Mouse (Mus musculus) liver, embryonic 15.5 days (tissue): Measurements from ENCODE around the gene Gpr1. TPM values are rescaled to one million over a fixed set of nuclear protein-coding genes. Genes with fewer than 3 reads are reported as not detected.

Experiments used
- ATAC-seq: fragments of 200-750 bp; cut with Nextera tagmentation; 2 replicates; pipeline ENCODE4 v1.8.0; 2017; ENCODE audit warnings: moderate number of reproducible peaks, mild to moderate bottlenecking, moderate library complexity; ENCODE audit not compliant: insufficient read depth
- H3K27ac ChIP-seq: fragments of 300-500 bp; sonication (generic); replicated peaks from 2 replicates; pipeline ENCODE4 v1.5.1; 2015; ENCODE audit warnings: mild to moderate bottlenecking, inconsistent platforms
- H3K27me3 ChIP-seq: fragments of 300-500 bp; sonication (generic); 2 replicates; pipeline ENCODE4 v1.6.1; 2015; ENCODE audit warnings: mild to moderate bottlenecking, inconsistent platforms
- H3K36me3 ChIP-seq: fragments of 300-500 bp; sonication (generic); replicated peaks from 2 replicates; pipeline ENCODE4 v1.6.1; 2015; ENCODE audit warnings: moderate library complexity, mild to moderate bottlenecking, inconsistent platforms
- H3K4me1 ChIP-seq: fragments of 300-500 bp; sonication (generic); replicated peaks from 2 replicates; pipeline ENCODE4 v1.6.1; 2015; ENCODE audit warnings: inconsistent platforms
- H3K4me2 ChIP-seq: fragments of 300-500 bp; sonication (generic); 2 replicates; pipeline ENCODE4 v1.6.1; 2015; ENCODE audit warnings: moderate library complexity, mild to moderate bottlenecking, inconsistent platforms
- H3K4me3 ChIP-seq: fragments of 300-500 bp; sonication (generic); replicated peaks from 2 replicates; pipeline ENCODE4 v1.5.1; 2015; ENCODE audit warnings: mild to moderate bottlenecking, inconsistent platforms
- H3K9ac ChIP-seq: fragments of 300-500 bp; sonication (generic); 2 replicates; pipeline ENCODE4 v1.6.1; 2015; ENCODE audit warnings: moderate library complexity, mild to moderate bottlenecking, inconsistent platforms
- H3K9me3 ChIP-seq: fragments of 300-500 bp; sonication (generic); replicated peaks from 2 replicates; pipeline ENCODE4 v1.6.1; 2016; ENCODE audit warnings: inconsistent platforms
- whole genome bisulfite sequencing: fragments of 180-500 bp; shearing (Covaris S2); methylation state at CpG from one replicate; pipeline ENCODE4 v1.1.7; 2015; ENCODE audit warnings: mixed read lengths; ENCODE audit not compliant: insufficient replicate concordance; 5-methylcytosine and 5-hydroxymethylcytosine counted together
- polyA plus RNA-seq: library from polyadenylated mRNA; unstranded; fragments of >200 nt; fragmentation: Nextera tagmentation; extraction: Ambion mirVana; gene quantifications from 2 replicates; pipeline ENCODE4 v1.2.1, GENCODE M21; 2015

The Gpr1 gene
- polyA plus RNA-seq, 1 experiment from 2014 or later = 0.08 TPM

GRCm38 (mm10) chr1:63249261-63249660 is 34.9 kb upstream of the Gpr1 start:
- Histone ChIP-seq H3K36me3 (no peaks in the 10 kb centered on the region), H3K27ac (no peak overlapping the region), H3K4me1 (no peaks in the 10 kb centered on the region), H3K4me2 (no peak overlapping the region), H3K9me3 (no peaks in the 10 kb centered on the region), H3K9ac (no peak overlapping the region), H3K27me3 (peaks cover 97% of the 10 kb centered on the region), H3K4me3 (no peak overlapping the region)
- WGBS = 27% methylated on average over 4 of the region's 4 CpGs
- no peak for ATAC-seq

- no peak for ATAC-seq
- Histone ChIP-seq H3K4me2 (no peak overlapping the region), H3K27me3 (peaks cover 98% of the 10 kb centered on the region), H3K4me3 (no peak overlapping the region), H3K9ac (no peak overlapping the region), H3K27ac (no peak overlapping the region), H3K4me1 (no peaks in the 10 kb centered on the region), H3K36me3 (no peaks in the 10 kb centered on the region), H3K9me3 (no peaks in the 10 kb centered on the region)
- WGBS = 4% methylated on average over 44 of the region's 44 CpGs
Observed at GRCm38 (mm10) chr1:63248360-63248851, 34.1 kb upstream of the Gpr1 start.

GRCm38 (mm10) chr1:63247831-63248359 is 33.6 kb upstream of the Gpr1 start:
- Histone ChIP-seq H3K9me3 (no peaks in the 10 kb centered on the region), H3K36me3 (no peaks in the 10 kb centered on the region), H3K27ac (no peak overlapping the region), H3K9ac (no peak overlapping the region), H3K27me3 (peaks cover 93% of the 10 kb centered on the region), H3K4me3 (no peak overlapping the region), H3K4me1 (no peaks in the 10 kb centered on the region), H3K4me2 (no peak overlapping the region)
- ATAC-seq = no peak
- under 1% methylated on average over 18 of the region's 18 CpGs for WGBS

- ATAC-seq = no peak
- 2% methylated on average over 16 of the region's 16 CpGs for WGBS
- H3K9ac ChIP-seq = no peak overlapping the region
- no peaks in the 10 kb centered on the region for H3K36me3 ChIP-seq
- H3K4me1 ChIP-seq = no peaks in the 10 kb centered on the region
- peaks cover 84% of the 10 kb centered on the region for H3K27me3 ChIP-seq
- no peaks in the 10 kb centered on the region for H3K9me3 ChIP-seq
- H3K27ac ChIP-seq = no peak overlapping the region
- H3K4me2 ChIP-seq = no peak overlapping the region
- no peak overlapping the region for H3K4me3 ChIP-seq
Observed at GRCm38 (mm10) chr1:63246862-63247521, 32.6 kb upstream of the Gpr1 start.

- H3K9me3 ChIP-seq = no peaks in the 10 kb centered on the region
- no peak overlapping the region for H3K4me3 ChIP-seq
- no peak for ATAC-seq
- H3K27me3 ChIP-seq = peaks cover 52% of the 10 kb centered on the region
- H3K9ac ChIP-seq = no peak overlapping the region
- no peaks in the 10 kb centered on the region for H3K4me1 ChIP-seq
- no peak overlapping the region for H3K27ac ChIP-seq
- 36% methylated on average over 4 of the region's 4 CpGs for WGBS
- no peak overlapping the region for H3K4me2 ChIP-seq
- H3K36me3 ChIP-seq = no peaks in the 10 kb centered on the region
Observed at GRCm38 (mm10) chr1:63243854-63244253, 29.5 kb upstream of the Gpr1 start.

- WGBS = 68% methylated on average over 8 of the region's 8 CpGs
- Histone ChIP-seq H3K27me3 (peaks cover 11% of the 10 kb centered on the region), H3K27ac (no peak overlapping the region), H3K9ac (no peak overlapping the region), H3K36me3 (no peaks in the 10 kb centered on the region), H3K4me1 (no peaks in the 10 kb centered on the region), H3K9me3 (no peaks in the 10 kb centered on the region), H3K4me3 (no peak overlapping the region), H3K4me2 (no peak overlapping the region)
- ATAC-seq = no peak
Observed at GRCm38 (mm10) chr1:63239751-63240150, 25.4 kb upstream of the Gpr1 start.

- no peak overlapping the region for H3K9ac ChIP-seq
- H3K4me2 ChIP-seq = no peak overlapping the region
- H3K27me3 ChIP-seq = peaks cover 8% of the 10 kb centered on the region
- WGBS = 46% methylated on average over 4 of the region's 4 CpGs
- H3K27ac ChIP-seq = no peak overlapping the region
- H3K36me3 ChIP-seq = no peaks in the 10 kb centered on the region
- no peaks in the 10 kb centered on the region for H3K9me3 ChIP-seq
- no peak overlapping the region for H3K4me3 ChIP-seq
- H3K4me1 ChIP-seq = no peaks in the 10 kb centered on the region
- ATAC-seq = no peak
Observed at GRCm38 (mm10) chr1:63239305-63239704, 25.0 kb upstream of the Gpr1 start.

- Histone ChIP-seq H3K9ac (no peak overlapping the region), H3K4me1 (no peaks in the 10 kb centered on the region), H3K36me3 (no peaks in the 10 kb centered on the region), H3K27me3 (no peaks in the 10 kb centered on the region), H3K9me3 (no peaks in the 10 kb centered on the region), H3K27ac (no peak overlapping the region), H3K4me2 (no peak overlapping the region), H3K4me3 (no peak overlapping the region)
- ATAC-seq = no peak
- WGBS = 30% methylated on average over 5 of the region's 5 CpGs
Observed at GRCm38 (mm10) chr1:63237371-63237770, 23.0 kb upstream of the Gpr1 start.

GRCm38 (mm10) chr1:63227241-63227640 is 12.9 kb upstream of the Gpr1 start:
- Histone ChIP-seq H3K27ac (no peak overlapping the region), H3K27me3 (no peaks in the 10 kb centered on the region), H3K4me2 (no peak overlapping the region), H3K9me3 (no peaks in the 10 kb centered on the region), H3K9ac (no peak overlapping the region), H3K4me1 (no peaks in the 10 kb centered on the region), H3K4me3 (no peak overlapping the region), H3K36me3 (no peaks in the 10 kb centered on the region)
- no peak for ATAC-seq
- WGBS = 59% methylated on average over 5 of the region's 5 CpGs

GRCm38 (mm10) chr1:63225890-63226289 is 11.5 kb upstream of the Gpr1 start:
- Histone ChIP-seq H3K9ac (no peak overlapping the region), H3K9me3 (no peaks in the 10 kb centered on the region), H3K27me3 (no peaks in the 10 kb centered on the region), H3K4me1 (no peaks in the 10 kb centered on the region), H3K36me3 (no peaks in the 10 kb centered on the region), H3K4me3 (no peak overlapping the region), H3K4me2 (no peak overlapping the region), H3K27ac (no peak overlapping the region)
- WGBS = 26% methylated on average over 7 of the region's 7 CpGs
- ATAC-seq = no peak

GRCm38 (mm10) chr1:63225009-63225408 is 10.7 kb upstream of the Gpr1 start:
- Histone ChIP-seq H3K36me3 (no peaks in the 10 kb centered on the region), H3K4me2 (no peak overlapping the region), H3K4me3 (no peak overlapping the region), H3K27me3 (no peaks in the 10 kb centered on the region), H3K9ac (no peak overlapping the region), H3K27ac (no peak overlapping the region), H3K9me3 (no peaks in the 10 kb centered on the region), H3K4me1 (no peaks in the 10 kb centered on the region)
- WGBS = 23% methylated on average over 4 of the region's 4 CpGs
- ATAC-seq = peak; percentile 49; the same call in 1 of the 2 replicates

- WGBS = 71% methylated on average over 4 of the region's 4 CpGs
- no peak overlapping the region for H3K4me2 ChIP-seq
- H3K4me3 ChIP-seq = no peak overlapping the region
- H3K36me3 ChIP-seq = no peaks in the 10 kb centered on the region
- H3K9ac ChIP-seq = no peak overlapping the region
- 0 out of 2 replicates have a peak, but pooled peaks cover 8% of the 10 kb centered on the region for H3K27me3 ChIP-seq
- H3K4me1 ChIP-seq = no peaks in the 10 kb centered on the region
- no peaks in the 10 kb centered on the region for H3K9me3 ChIP-seq
- H3K27ac ChIP-seq = no peak overlapping the region
- ATAC-seq = no peak
Observed at GRCm38 (mm10) chr1:63219277-63219676, 4.9 kb upstream of the Gpr1 start.
